Mouse (Mus musculus): ENCODE results near the gene Ambra1. TPM values are rescaled to one million over a fixed set of nuclear protein-coding genes. Genes with fewer than 3 reads are reported as not detected.
A peak's percentile ranks its signal among the peaks of the same experiment; 100 is the strongest.

Ambra1 gene
- polyA plus RNA-seq, 1 experiment from 2014 or later, result 23.5 TPM

GRCm38 (mm10) chr2:91832227-91832626, 102.3 kb downstream of the Ambra1 start:
- Histone ChIP-seq H3K4me2 (no peak overlapping the region), H3K27me3 (no peaks in the 10 kb centered on the region), H3K9ac (no peak overlapping the region), H3K36me3 (no peaks in the 10 kb centered on the region), H3K4me1 (peaks cover 8% of the 10 kb centered on the region; the same call in 1 of the 2 replicates), H3K9me3 (no peaks in the 10 kb centered on the region), H3K4me3 (no peak overlapping the region), H3K27ac (no peak overlapping the region)
- ATAC-seq (ENCODE audit: insufficient number of reproducible peaks, insufficient read depth, low FRiP score, low TSS enrichment, low read depth), result no peak

- Histone ChIP-seq H3K9me3 (no peaks in the 10 kb centered on the region), H3K4me2 (no peak overlapping the region), H3K4me1 (peaks cover 8% of the 10 kb centered on the region; the same call in 1 of the 2 replicates), H3K9ac (no peak overlapping the region), H3K4me3 (no peak overlapping the region), H3K27me3 (no peaks in the 10 kb centered on the region), H3K27ac (0 out of 2 replicates have a peak overlapping the region, but pooled peaks have one; percentile 28), H3K36me3 (peaks cover 5% of the 10 kb centered on the region; the same call in 1 of the 2 replicates)
- WGBS, result 45% methylated on average over 1 of the region's 1 CpGs
- no peak for ATAC-seq (ENCODE audit: insufficient number of reproducible peaks, insufficient read depth, low FRiP score, low TSS enrichment, low read depth)
Measured at GRCm38 (mm10) chr2:91834272-91834671, 104.3 kb downstream of the Ambra1 start.

GRCm38 (mm10) chr2:91835031-91835430, 105.1 kb downstream of the Ambra1 start:
- Histone ChIP-seq H3K4me3 (no peak overlapping the region), H3K36me3 (peaks cover 5% of the 10 kb centered on the region; the same call in 1 of the 2 replicates), H3K4me1 (peaks cover 8% of the 10 kb centered on the region; the same call in 1 of the 2 replicates), H3K4me2 (no peak overlapping the region), H3K27ac (no peak overlapping the region), H3K27me3 (no peaks in the 10 kb centered on the region), H3K9ac (no peak overlapping the region), H3K9me3 (no peaks in the 10 kb centered on the region)
- ATAC-seq (ENCODE audit: insufficient number of reproducible peaks, insufficient read depth, low FRiP score, low TSS enrichment, low read depth), result no peak
- WGBS, result 64% methylated on average over 1 of the region's 1 CpGs

GRCm38 (mm10) chr2:91835631-91836030, 105.7 kb downstream of the Ambra1 start:
- no peak overlapping the region for H3K4me2 ChIP-seq
- WGBS, result 92% methylated on average over 3 of the region's 3 CpGs
- H3K27me3 ChIP-seq, result no peaks in the 10 kb centered on the region
- H3K9me3 ChIP-seq, result no peaks in the 10 kb centered on the region
- no peak overlapping the region for H3K9ac ChIP-seq
- peaks cover 8% of the 10 kb centered on the region; the same call in 1 of the 2 replicates for H3K4me1 ChIP-seq
- H3K36me3 ChIP-seq, result peaks cover 5% of the 10 kb centered on the region; the same call in 1 of the 2 replicates
- no peak for ATAC-seq (ENCODE audit: insufficient number of reproducible peaks, insufficient read depth, low FRiP score, low TSS enrichment, low read depth)
- no peak overlapping the region for H3K27ac ChIP-seq
- H3K4me3 ChIP-seq, result no peak overlapping the region

GRCm38 (mm10) chr2:91844085-91844484, 114.2 kb downstream of the Ambra1 start:
- 80% methylated on average over 1 of the region's 1 CpGs for WGBS

GRCm38 (mm10) chr2:91852446-91853191, 122.7 kb downstream of the Ambra1 start:
- Histone ChIP-seq H3K4me1 (no peaks in the 10 kb centered on the region), H3K9me3 (no peaks in the 10 kb centered on the region), H3K9ac (no peak overlapping the region), H3K36me3 (no peaks in the 10 kb centered on the region), H3K27ac (no peak overlapping the region), H3K4me2 (no peak overlapping the region), H3K27me3 (no peaks in the 10 kb centered on the region), H3K4me3 (no peak overlapping the region)
- WGBS, result 47% methylated on average over 2 of the region's 2 CpGs
- no peak for ATAC-seq (ENCODE audit: insufficient number of reproducible peaks, insufficient read depth, low FRiP score, low TSS enrichment, low read depth)

More at GRCm38 (mm10) chr2:91844085-91844484, 114.2 kb downstream of the Ambra1 start:
- Histone ChIP-seq H3K27ac (no peak overlapping the region), H3K9me3 (no peaks in the 10 kb centered on the region), H3K36me3 (0 out of 2 replicates have a peak, but pooled peaks cover 4% of the 10 kb centered on the region), H3K4me1 (no peaks in the 10 kb centered on the region), H3K9ac (no peak overlapping the region), H3K4me3 (no peak overlapping the region), H3K27me3 (no peaks in the 10 kb centered on the region), H3K4me2 (no peak overlapping the region)
- ATAC-seq (ENCODE audit: insufficient number of reproducible peaks, insufficient read depth, low FRiP score, low TSS enrichment, low read depth), result no peak

GRCm38 (mm10) chr2:91854575-91854974, 124.6 kb downstream of the Ambra1 start:
- WGBS, result 80% methylated on average over 6 of the region's 6 CpGs
- Histone ChIP-seq H3K9me3 (no peaks in the 10 kb centered on the region), H3K27me3 (no peaks in the 10 kb centered on the region), H3K27ac (no peak overlapping the region), H3K4me2 (no peak overlapping the region), H3K4me3 (no peak overlapping the region), H3K36me3 (no peaks in the 10 kb centered on the region), H3K4me1 (no peaks in the 10 kb centered on the region), H3K9ac (no peak overlapping the region)
- ATAC-seq (ENCODE audit: insufficient number of reproducible peaks, insufficient read depth, low FRiP score, low TSS enrichment, low read depth), result no peak

GRCm38 (mm10) chr2:91856958-91857357, 127.0 kb downstream of the Ambra1 start:
- Histone ChIP-seq H3K4me2 (no peak overlapping the region), H3K27me3 (no peaks in the 10 kb centered on the region), H3K4me3 (no peak overlapping the region), H3K9me3 (no peaks in the 10 kb centered on the region), H3K9ac (no peak overlapping the region), H3K4me1 (no peaks in the 10 kb centered on the region), H3K36me3 (no peaks in the 10 kb centered on the region), H3K27ac (no peak overlapping the region)
- ATAC-seq (ENCODE audit: insufficient number of reproducible peaks, insufficient read depth, low FRiP score, low TSS enrichment, low read depth), result no peak
- 94% methylated on average over 3 of the region's 3 CpGs for WGBS

GRCm38 (mm10) chr2:91859423-91859822, 129.5 kb downstream of the Ambra1 start:
- Histone ChIP-seq H3K36me3 (no peaks in the 10 kb centered on the region), H3K27me3 (no peaks in the 10 kb centered on the region), H3K9ac (no peak overlapping the region), H3K27ac (no peak overlapping the region), H3K4me1 (no peaks in the 10 kb centered on the region), H3K9me3 (no peaks in the 10 kb centered on the region), H3K4me2 (no peak overlapping the region), H3K4me3 (no peak overlapping the region)
- no peak for ATAC-seq (ENCODE audit: insufficient number of reproducible peaks, insufficient read depth, low FRiP score, low TSS enrichment, low read depth)
- WGBS, result 71% methylated on average over 4 of the region's 4 CpGs

- no peak overlapping the region for H3K4me3 ChIP-seq
- no peaks in the 10 kb centered on the region for H3K9me3 ChIP-seq
- no peak overlapping the region for H3K4me2 ChIP-seq
- no peak for ATAC-seq (ENCODE audit: insufficient number of reproducible peaks, insufficient read depth, low FRiP score, low TSS enrichment, low read depth)
- H3K27me3 ChIP-seq, result no peaks in the 10 kb centered on the region
- 62% methylated on average over 8 of the region's 8 CpGs for WGBS
- peaks cover 4% of the 10 kb centered on the region; the same call in 1 of the 2 replicates for H3K4me1 ChIP-seq
- peak overlapping the region; percentile 4; the same call in 1 of the 2 replicates for H3K27ac ChIP-seq
- H3K9ac ChIP-seq, result no peak overlapping the region
- peaks cover 6% of the 10 kb centered on the region; the same call in 1 of the 2 replicates for H3K36me3 ChIP-seq
Measured at GRCm38 (mm10) chr2:91870754-91871153, 140.8 kb downstream of the Ambra1 start.

- no peak for ATAC-seq (ENCODE audit: insufficient number of reproducible peaks, insufficient read depth, low FRiP score, low TSS enrichment, low read depth)
- peak overlapping the region; percentile 4; the same call in 1 of the 2 replicates for H3K27ac ChIP-seq
Measured at GRCm38 (mm10) chr2:91871225-91871624, 141.3 kb downstream of the Ambra1 start.

GRCm38 (mm10) chr2:91872658-91873057, 142.7 kb downstream of the Ambra1 start:
- no peak for ATAC-seq (ENCODE audit: insufficient number of reproducible peaks, insufficient read depth, low FRiP score, low TSS enrichment, low read depth)
- H3K27ac ChIP-seq, result no peak overlapping the region

More at GRCm38 (mm10) chr2:91871225-91871624, 141.3 kb downstream of the Ambra1 start:
- H3K4me3 ChIP-seq, result no peak overlapping the region
- H3K36me3 ChIP-seq, result peaks cover 7% of the 10 kb centered on the region; the same call in 1 of the 2 replicates
- H3K27me3 ChIP-seq, result no peaks in the 10 kb centered on the region
- no peak overlapping the region for H3K4me2 ChIP-seq
- peaks cover 4% of the 10 kb centered on the region; the same call in 1 of the 2 replicates for H3K4me1 ChIP-seq
- no peak overlapping the region for H3K9ac ChIP-seq
- 79% methylated on average over 1 of the region's 1 CpGs for WGBS
- H3K9me3 ChIP-seq, result no peaks in the 10 kb centered on the region

More at GRCm38 (mm10) chr2:91872658-91873057, 142.7 kb downstream of the Ambra1 start:
- Histone ChIP-seq H3K9ac (no peak overlapping the region), H3K36me3 (peaks cover 16% of the 10 kb centered on the region), H3K4me2 (no peak overlapping the region), H3K4me3 (no peak overlapping the region), H3K9me3 (no peaks in the 10 kb centered on the region), H3K27me3 (no peaks in the 10 kb centered on the region), H3K4me1 (peaks cover 4% of the 10 kb centered on the region; the same call in 1 of the 2 replicates)
- WGBS, result 93% methylated on average over 3 of the region's 3 CpGs

All from embryonic facial prominence, embryonic 13.5 days (tissue).